Mouse (Mus musculus) kidney, adult 10 weeks (tissue): ENCODE results near the gene Crnkl1. TPM values are rescaled to one million over a fixed set of nuclear protein-coding genes. Genes with fewer than 3 reads are reported as not detected.

Source experiments
- polyA plus RNA-seq: library from polyadenylated mRNA; stranded (reverse); fragments of 350-450 nt; fragmentation: Illumina TruSeq; extraction: RNeasy Lipid Tissue Mini Kit (QIAGEN cat#74804); gene quantifications from one replicate; pipeline ENCODE4 v1.2.3, GENCODE M21; 2014; ENCODE audit warnings: low read depth, low replicate concordance

The Crnkl1 gene
- 36.2 TPM for polyA plus RNA-seq

GRCm38 (mm10) chr2:145934339-145935231 is at the start of gene Crnkl1, which contains the start of gene Cfap61:
TSS of gene Crnkl1 (minus strand) at chr2:145935014.
TSS of gene Cfap61 (plus strand) at chr2:145934784.

GRCm38 (mm10) chr2:145901861-145902260 is 33.0 kb downstream of the Crnkl1 start, which contains the start of gene Naa20:
TSS of gene Naa20 (plus strand) at chr2:145902099.

Other genes starting within 250 kb of the Crnkl1 start
- gene Naa20, start 32.9 kb downstream of the Crnkl1 start, polyA plus RNA-seq = 173 TPM
- 6.1 TPM for gene Cfap61, start 230 bp downstream of the Crnkl1 start, polyA plus RNA-seq